Mouse (Mus musculus): ENCODE data around the gene Nsg1. TPM values are rescaled to one million over a fixed set of nuclear protein-coding genes. Genes with fewer than 3 reads are reported as not detected.

Nsg1 gene
- 23.4 and 23.8 TPM in 2 replicates for polyA plus RNA-seq (2015; fragmentation: Nextera tagmentation; extraction: Ambion mirVana)

DNA sequence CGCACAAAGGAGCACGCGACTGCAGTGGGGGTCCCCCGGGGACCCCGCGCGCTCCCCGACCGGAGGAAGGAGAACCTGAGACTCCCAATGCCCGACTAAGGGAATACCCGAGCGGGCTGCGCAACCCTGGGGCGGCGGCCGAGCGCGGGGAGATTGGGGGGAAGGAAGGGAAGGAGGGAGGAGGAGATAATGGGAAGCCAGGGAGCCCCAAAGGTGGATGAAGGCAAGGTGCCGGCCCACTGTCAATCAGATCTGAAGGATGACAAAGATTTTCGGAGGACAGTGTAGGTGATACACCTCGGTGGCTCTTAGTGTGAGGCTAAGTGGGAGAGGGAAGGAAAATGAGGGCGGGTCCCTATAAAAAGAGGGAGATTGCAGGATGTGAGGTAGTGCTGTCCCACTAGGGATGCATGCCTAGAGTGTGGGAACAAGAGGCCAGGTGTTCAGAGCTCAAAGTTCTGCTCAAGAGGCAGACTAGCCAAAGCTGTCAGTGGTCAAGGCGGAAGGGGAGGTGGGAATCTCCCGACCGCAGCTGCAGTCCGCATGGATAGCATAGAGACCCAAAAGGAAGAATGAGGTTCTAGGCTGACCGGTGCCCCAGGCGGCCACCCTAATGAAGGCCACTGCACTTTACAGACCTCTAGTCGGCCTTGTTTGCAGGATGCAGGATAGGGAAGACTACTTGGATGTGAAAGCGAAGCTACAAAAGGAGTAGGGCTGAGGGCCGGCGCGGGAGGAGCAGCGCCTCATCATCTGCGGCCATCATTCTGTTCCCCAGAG, at the start of gene Nsg1:
TSS of gene Nsg1 (minus strand) at position 274 of the 780 bp plus-strand sequence.
- 13% methylated on average over 35 of the region's 35 CpGs for WGBS
- no peak within 1 kb of the TSS; the same call in 1 of the 2 replicates for H3K27ac ChIP-seq (replicated peaks)
- DNase-seq (ENCODE audit: low spot score) (no peak), ATAC-seq (ENCODE audit: low FRiP score, low TSS enrichment) (no peak; the same call in 1 of the 2 replicates)
- no peaks in the 10 kb centered on the region for H3K4me1 ChIP-seq (replicated peaks; ENCODE audit: control insufficient read depth, insufficient read depth)
- H3K4me3 ChIP-seq (ENCODE audit: low read depth, low read length) = peak within 1 kb of the TSS; percentile 65
- no peaks in the 10 kb centered on the region for H3K36me3 ChIP-seq (ENCODE audit: control insufficient read depth, insufficient read depth, low read length)
- TF ChIP-seq EP300 (optimal IDR thresholded peaks at IDR 0.05) (no peak), CTCF (IDR thresholded peaks at IDR 0.05; ENCODE audit: low read depth) (no peak)
- H3K9ac ChIP-seq (ENCODE audit: low read length) = peak within 1 kb of the TSS; percentile 64
- H3K9me3 ChIP-seq (ENCODE audit: control insufficient read depth, low read length) = no peaks in the 10 kb centered on the region
- H3K27me3 ChIP-seq (ENCODE audit: control insufficient read depth, insufficient read depth, low read length) = no peaks in the 10 kb centered on the region
- peak within 1 kb of the TSS; percentile 86 for H3K4me2 ChIP-seq (replicated peaks; ENCODE audit: low read depth)

DNA sequence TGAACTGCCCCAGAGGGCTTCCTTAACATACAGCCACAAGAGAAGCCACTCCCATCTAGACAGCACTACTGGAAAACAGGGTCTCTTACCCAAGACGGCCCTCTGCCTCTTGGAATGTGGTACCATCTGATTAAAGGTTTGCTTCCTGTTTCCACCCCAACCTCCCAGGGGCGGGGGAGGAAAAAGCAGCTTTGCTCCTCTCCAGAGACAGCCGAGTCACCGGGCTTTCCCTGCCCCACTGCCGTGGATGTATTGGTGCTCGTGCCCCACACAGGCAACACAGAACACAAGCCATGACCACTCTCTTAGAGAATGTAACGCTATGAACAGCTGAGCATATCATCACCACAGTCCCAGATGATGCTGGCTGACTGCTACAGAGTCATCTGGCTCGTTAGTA, 49.3 kb upstream of the Nsg1 start:
- Histone ChIP-seq H3K9ac (ENCODE audit: low read length) (no peak overlapping the region), H3K27ac (replicated peaks) (no peak overlapping the region), H3K27me3 (ENCODE audit: control insufficient read depth, insufficient read depth, low read length) (no peaks in the 10 kb centered on the region), H3K4me1 (replicated peaks; ENCODE audit: control insufficient read depth, insufficient read depth) (no peaks in the 10 kb centered on the region), H3K4me3 (ENCODE audit: low read depth, low read length) (no peak overlapping the region), H3K4me2 (replicated peaks; ENCODE audit: low read depth) (no peak overlapping the region), H3K36me3 (ENCODE audit: control insufficient read depth, insufficient read depth, low read length) (peaks cover 22% of the 10 kb centered on the region), H3K9me3 (ENCODE audit: control insufficient read depth, low read length) (no peaks in the 10 kb centered on the region)
- no peak for DNase-seq (ENCODE audit: low spot score)
- 73% methylated on average over 8 of the region's 8 CpGs for WGBS
- TF ChIP-seq CTCF (IDR thresholded peaks at IDR 0.05; ENCODE audit: low read depth) (no peak), EP300 (optimal IDR thresholded peaks at IDR 0.05) (no peak)
- no peak for ATAC-seq (ENCODE audit: low FRiP score, low TSS enrichment)

DNA sequence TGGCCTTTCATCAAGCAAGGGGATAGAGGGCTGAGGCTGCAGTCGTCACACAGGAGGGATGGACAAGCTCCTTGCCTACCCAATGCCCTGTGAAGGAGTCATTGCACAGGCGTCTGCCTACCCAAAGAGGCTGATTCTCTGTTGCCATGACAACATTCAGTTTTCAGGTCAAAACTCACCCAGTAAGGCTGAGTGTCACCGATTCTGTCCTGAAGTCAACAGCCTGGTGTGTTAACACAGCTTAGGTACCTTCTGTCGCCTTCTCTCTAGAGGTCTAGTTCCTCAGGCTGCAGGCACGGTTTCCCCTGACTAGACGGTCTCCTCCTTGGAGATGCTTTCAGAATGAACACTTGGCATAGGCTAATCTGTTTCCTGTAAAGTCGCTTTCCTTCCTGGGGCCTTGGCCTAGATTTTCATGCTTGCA, 45.6 kb upstream of the Nsg1 start:
- H3K36me3 ChIP-seq (ENCODE audit: control insufficient read depth, insufficient read depth, low read length) = peaks cover 19% of the 10 kb centered on the region
- no peaks in the 10 kb centered on the region for H3K27me3 ChIP-seq (ENCODE audit: control insufficient read depth, insufficient read depth, low read length)
- H3K27ac ChIP-seq (replicated peaks) = no peak overlapping the region
- H3K4me2 ChIP-seq (replicated peaks; ENCODE audit: low read depth) = no peak overlapping the region
- 78% methylated on average over 7 of the region's 7 CpGs for WGBS
- DNase-seq (ENCODE audit: low spot score) (no peak), ATAC-seq (ENCODE audit: low FRiP score, low TSS enrichment) (no peak)
- no peaks in the 10 kb centered on the region for H3K9me3 ChIP-seq (ENCODE audit: control insufficient read depth, low read length)
- no peak overlapping the region for H3K9ac ChIP-seq (ENCODE audit: low read length)
- H3K4me3 ChIP-seq (ENCODE audit: low read depth, low read length) = no peak overlapping the region
- H3K4me1 ChIP-seq (replicated peaks; ENCODE audit: control insufficient read depth, insufficient read depth) = no peaks in the 10 kb centered on the region
- TF ChIP-seq EP300 (optimal IDR thresholded peaks at IDR 0.05) = no peak
- no peak for TF ChIP-seq CTCF (IDR thresholded peaks at IDR 0.05; ENCODE audit: low read depth)

DNA sequence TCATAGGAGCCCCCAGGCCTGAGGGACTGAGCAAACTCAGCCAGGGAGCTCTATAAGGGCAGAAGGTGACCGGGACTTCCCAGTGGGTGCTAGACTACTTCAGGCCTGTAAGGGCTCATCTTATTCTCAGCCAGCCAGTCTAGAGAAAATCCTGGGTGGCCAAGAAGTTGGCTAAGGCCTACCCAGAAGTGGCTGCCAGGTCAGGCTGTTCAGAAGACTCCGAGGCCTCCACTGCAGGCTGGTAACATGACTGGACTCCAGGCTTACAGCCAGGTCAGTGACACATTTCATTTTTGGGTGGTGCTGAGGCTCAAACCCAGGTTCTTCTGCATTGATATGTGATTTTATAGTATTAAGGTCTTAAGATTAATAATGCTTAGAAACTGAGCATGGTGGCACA, 40.0 kb upstream of the Nsg1 start:
- TF ChIP-seq EP300 (optimal IDR thresholded peaks at IDR 0.05) (no peak), CTCF (IDR thresholded peaks at IDR 0.05; ENCODE audit: low read depth) (no peak)
- H3K27ac ChIP-seq (replicated peaks) = no peak overlapping the region
- 90% methylated on average over 2 of the region's 2 CpGs for WGBS
- H3K4me3 ChIP-seq (ENCODE audit: low read depth, low read length) = no peak overlapping the region
- H3K9ac ChIP-seq (ENCODE audit: low read length) = no peak overlapping the region
- no peaks in the 10 kb centered on the region for H3K9me3 ChIP-seq (ENCODE audit: control insufficient read depth, low read length)
- H3K27me3 ChIP-seq (ENCODE audit: control insufficient read depth, insufficient read depth, low read length) = no peaks in the 10 kb centered on the region
- no peak for DNase-seq (ENCODE audit: low spot score)
- no peaks in the 10 kb centered on the region for H3K4me1 ChIP-seq (replicated peaks; ENCODE audit: control insufficient read depth, insufficient read depth)
- H3K36me3 ChIP-seq (ENCODE audit: control insufficient read depth, insufficient read depth, low read length) = peaks cover 16% of the 10 kb centered on the region
- ATAC-seq (ENCODE audit: low FRiP score, low TSS enrichment) = no peak
- no peak overlapping the region for H3K4me2 ChIP-seq (replicated peaks; ENCODE audit: low read depth)

DNA sequence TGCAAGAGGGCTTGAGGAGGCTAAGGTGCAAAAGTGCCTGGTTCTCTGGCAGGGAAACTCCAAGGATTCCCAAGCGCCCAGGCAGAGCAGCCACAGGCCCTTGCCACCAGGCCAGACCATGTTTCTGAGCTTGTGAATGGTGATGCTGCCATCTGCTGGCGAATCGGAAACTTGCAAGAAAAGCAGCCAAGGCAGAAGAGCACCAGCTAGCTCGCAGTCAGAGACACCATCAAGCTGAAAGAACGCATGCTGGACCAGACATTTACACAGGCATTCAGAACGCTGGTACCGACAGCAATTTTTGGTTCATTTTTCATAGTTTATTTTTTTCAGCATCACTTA, 37.7 kb upstream of the Nsg1 start:
- Histone ChIP-seq H3K4me2 (replicated peaks; ENCODE audit: low read depth) (no peak overlapping the region), H3K4me3 (ENCODE audit: low read depth, low read length) (no peak overlapping the region), H3K4me1 (replicated peaks; ENCODE audit: control insufficient read depth, insufficient read depth) (no peaks in the 10 kb centered on the region), H3K36me3 (ENCODE audit: control insufficient read depth, insufficient read depth, low read length) (peaks cover 9% of the 10 kb centered on the region), H3K27ac (replicated peaks) (no peak overlapping the region), H3K9me3 (ENCODE audit: control insufficient read depth, low read length) (no peaks in the 10 kb centered on the region), H3K27me3 (ENCODE audit: control insufficient read depth, insufficient read depth, low read length) (no peaks in the 10 kb centered on the region), H3K9ac (ENCODE audit: low read length) (no peak overlapping the region)
- 16% methylated on average over 7 of the region's 7 CpGs for WGBS
- DNase-seq (ENCODE audit: low spot score) (peak; percentile 88), ATAC-seq (ENCODE audit: low FRiP score, low TSS enrichment) (peak; percentile 38; the same call in 1 of the 2 replicates)
- TF ChIP-seq CTCF (IDR thresholded peaks at IDR 0.05; ENCODE audit: low read depth) (peak; percentile 96), EP300 (optimal IDR thresholded peaks at IDR 0.05) (no peak)

DNA sequence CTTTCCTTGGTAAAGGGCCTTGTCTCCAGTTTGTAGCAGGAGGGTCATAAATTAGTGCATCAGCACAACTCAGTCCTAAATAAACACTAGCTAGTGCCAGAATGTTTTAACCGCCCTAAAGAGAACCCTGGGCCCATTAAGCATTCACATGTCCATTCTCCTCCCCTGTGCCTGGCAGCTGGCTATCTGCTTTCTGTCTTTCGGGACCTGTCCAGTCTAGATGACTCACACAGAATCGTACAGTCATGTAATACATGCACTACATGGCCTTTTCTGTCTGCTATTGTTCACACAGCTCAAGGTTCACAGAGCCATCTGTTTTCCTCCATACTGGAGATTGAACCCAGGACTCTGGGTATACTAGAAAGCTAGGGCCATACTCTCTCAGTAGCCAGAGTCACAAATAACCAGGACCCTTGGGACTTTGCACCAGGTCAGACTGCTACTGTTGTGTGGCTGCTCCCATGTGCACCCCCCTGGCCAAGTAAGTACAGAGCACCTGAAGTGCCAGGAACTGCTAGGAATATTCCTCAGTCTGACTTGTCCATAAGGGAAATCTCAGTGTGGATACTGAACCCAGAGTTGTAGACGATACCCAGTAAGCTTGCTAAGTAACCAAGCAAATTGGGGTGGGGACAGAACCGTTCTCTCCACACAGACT, 37.2 kb upstream of the Nsg1 start:
- Histone ChIP-seq H3K9ac (ENCODE audit: low read length) (no peak overlapping the region), H3K4me1 (replicated peaks; ENCODE audit: control insufficient read depth, insufficient read depth) (no peaks in the 10 kb centered on the region), H3K27me3 (ENCODE audit: control insufficient read depth, insufficient read depth, low read length) (no peaks in the 10 kb centered on the region), H3K4me2 (replicated peaks; ENCODE audit: low read depth) (no peak overlapping the region), H3K36me3 (ENCODE audit: control insufficient read depth, insufficient read depth, low read length) (peaks cover 4% of the 10 kb centered on the region), H3K9me3 (ENCODE audit: control insufficient read depth, low read length) (no peaks in the 10 kb centered on the region), H3K4me3 (ENCODE audit: low read depth, low read length) (no peak overlapping the region), H3K27ac (replicated peaks) (no peak overlapping the region)
- ATAC-seq (ENCODE audit: low FRiP score, low TSS enrichment) = peak; percentile 25; the same call in 1 of the 2 replicates
- TF ChIP-seq EP300 (optimal IDR thresholded peaks at IDR 0.05) (no peak), CTCF (IDR thresholded peaks at IDR 0.05; ENCODE audit: low read depth) (no peak)
- no peak for DNase-seq (ENCODE audit: low spot score)
- 67% methylated on average over 5 of the region's 5 CpGs for WGBS

Measured in stomach, postnatal 0 days (tissue).